Mouse (Mus musculus) hindbrain, embryonic 14.5 days (tissue): ENCODE data around the gene Styxl1. TPM values are rescaled to one million over a fixed set of nuclear protein-coding genes. Genes with fewer than 3 reads are reported as not detected.

Source experiments
- ATAC-seq: fragments of 200-750 bp; cut with Nextera tagmentation; 2 replicates; pipeline ENCODE4 v1.8.0; 2017; ENCODE audit warnings: moderate number of reproducible peaks, mild to moderate bottlenecking, moderate TSS enrichment, moderate library complexity; ENCODE audit not compliant: low FRiP score
- DNase-seq: peaks from one replicate; pipeline ENCODE4 v3.0.0-alpha.2; 2015; ENCODE audit warnings: low spot score
- H3K27ac ChIP-seq: fragments of 300-500 bp; sonication (generic); 2 replicates; pipeline ENCODE4 v1.5.1; 2014; ENCODE audit warnings: mild to moderate bottlenecking, moderate library complexity
- H3K27me3 ChIP-seq: fragments of 300-500 bp; sonication (generic); 2 replicates; pipeline ENCODE4 v1.6.1; 2014; ENCODE audit warnings: mild to moderate bottlenecking, low read length, mixed read lengths; ENCODE audit not compliant: control insufficient read depth, insufficient read depth
- H3K36me3 ChIP-seq: fragments of 300-500 bp; sonication (generic); replicated peaks from 2 replicates; pipeline ENCODE4 v1.6.1; 2014; ENCODE audit not compliant: control insufficient read depth, insufficient read depth
- H3K4me1 ChIP-seq: fragments of 300-500 bp; sonication (generic); replicated peaks from 2 replicates; pipeline ENCODE4 v1.6.1; 2014; ENCODE audit warnings: antibody characterized with exemption, low read length, mixed read lengths; ENCODE audit not compliant: control insufficient read depth, insufficient read depth
- H3K4me2 ChIP-seq: fragments of 300-500 bp; sonication (generic); replicated peaks from 2 replicates; pipeline ENCODE4 v1.6.1; 2014; ENCODE audit warnings: mild to moderate bottlenecking, moderate library complexity
- H3K4me3 ChIP-seq: fragments of 300-500 bp; sonication (generic); replicated peaks from 2 replicates; pipeline ENCODE4 v1.5.1; 2014; ENCODE audit warnings: mild to moderate bottlenecking, low read length
- H3K9ac ChIP-seq: fragments of 300-500 bp; sonication (generic); 2 replicates; pipeline ENCODE4 v1.6.1; 2014
- H3K9me3 ChIP-seq: fragments of 300-500 bp; sonication (generic); 2 replicates; pipeline ENCODE4 v1.6.1; 2016; ENCODE audit warnings: low read length; ENCODE audit not compliant: control insufficient read depth
- WGBS: fragments of 180-500 bp; shearing (Covaris S2); extraction: QIAGEN DNeasy Blood & Tissue Kit; methylation state at CpG from one replicate; pipeline ENCODE4 v1.1.7; 2014; 5-methylcytosine and 5-hydroxymethylcytosine counted together
- polyA plus RNA-seq: library from polyadenylated mRNA; unstranded; fragments of >200 nt; fragmentation: Nextera tagmentation; extraction: Ambion mirVana; gene quantifications from 2 replicates; pipeline ENCODE4 v1.2.1, GENCODE M21; 2014

The Styxl1 gene
- polyA plus RNA-seq, 1 experiment from 2014 or later: 0.25 TPM

DNA sequence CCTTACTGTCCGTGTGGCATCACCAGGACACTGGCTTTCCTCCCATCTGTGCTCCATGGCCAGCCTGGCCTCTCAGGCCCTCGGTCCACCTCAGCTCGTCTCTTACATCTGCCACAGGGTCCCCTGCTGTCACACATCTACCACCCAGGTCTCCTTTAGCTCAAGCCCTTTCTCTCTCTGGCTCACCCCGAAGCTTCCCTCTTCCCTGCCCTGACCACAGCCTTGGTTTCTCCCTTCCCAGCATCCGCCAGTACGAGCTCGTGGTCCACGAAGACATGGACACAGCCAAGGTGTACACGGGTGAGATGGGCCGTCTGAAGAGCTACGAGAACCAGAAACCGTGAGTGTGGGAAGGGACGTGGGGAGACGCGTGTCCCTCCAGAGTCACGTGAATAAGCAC, 46.9 kb downstream of the Styxl1 start:
- DNase-seq (no peak), ATAC-seq (no peak)
- Histone ChIP-seq H3K36me3 (peaks cover 84% of the 10 kb centered on the region), H3K9ac (no peak overlapping the region), H3K27me3 (no peaks in the 10 kb centered on the region), H3K27ac (no peak overlapping the region), H3K9me3 (no peaks in the 10 kb centered on the region), H3K4me2 (no peak overlapping the region), H3K4me3 (no peak overlapping the region), H3K4me1 (peaks cover 8% of the 10 kb centered on the region; the same call in 1 of the 2 replicates)
- 97% methylated on average over 15 of the region's 16 CpGs for WGBS

DNA sequence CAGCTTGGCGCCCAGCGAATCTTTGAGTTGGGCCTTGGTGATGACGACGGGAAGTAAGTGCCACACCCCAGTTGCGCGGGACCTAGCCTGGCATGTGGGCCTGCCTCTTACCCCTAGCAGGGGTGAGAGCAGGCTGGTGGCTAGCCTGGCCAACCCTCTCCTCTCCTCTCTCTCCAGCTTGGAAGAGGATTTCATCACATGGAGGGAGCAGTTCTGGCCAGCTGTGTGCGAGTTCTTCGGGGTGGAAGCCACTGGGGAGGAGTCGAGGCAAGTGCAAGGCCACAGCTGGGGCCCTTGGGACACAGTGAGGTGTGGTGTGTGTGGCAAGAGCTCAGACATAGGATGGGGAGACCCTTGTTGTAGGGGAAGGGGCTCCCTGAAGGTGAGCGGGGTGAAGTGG, 47.3 kb downstream of the Styxl1 start:
- no peaks in the 10 kb centered on the region for H3K27me3 ChIP-seq
- ATAC-seq (no peak), DNase-seq (no peak)
- peaks cover 12% of the 10 kb centered on the region for H3K4me1 ChIP-seq
- WGBS: 94% methylated on average over 10 of the region's 10 CpGs
- no peak overlapping the region for H3K27ac ChIP-seq
- H3K9ac ChIP-seq: no peak overlapping the region
- peaks cover 80% of the 10 kb centered on the region for H3K36me3 ChIP-seq
- no peaks in the 10 kb centered on the region for H3K9me3 ChIP-seq
- H3K4me3 ChIP-seq: no peak overlapping the region
- H3K4me2 ChIP-seq: no peak overlapping the region

DNA sequence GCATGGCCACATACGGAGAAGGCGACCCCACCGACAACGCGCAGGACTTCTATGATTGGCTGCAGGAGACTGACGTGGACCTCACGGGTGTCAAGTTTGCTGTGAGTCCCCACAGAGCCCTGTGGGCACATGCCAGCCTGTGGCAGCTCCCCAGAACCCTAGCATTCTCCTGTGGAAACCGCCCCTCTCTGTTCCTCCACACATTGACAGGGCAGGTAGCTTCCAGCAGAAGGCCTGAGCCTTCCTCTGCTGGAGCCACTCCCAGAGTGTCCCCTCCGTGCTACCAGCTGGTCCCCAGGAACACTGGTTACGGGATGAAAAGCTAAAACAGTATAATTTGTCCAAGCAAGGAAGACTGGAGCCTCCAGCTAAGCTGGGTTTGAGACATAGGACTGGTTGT, 47.9 kb downstream of the Styxl1 start:
- peaks cover 73% of the 10 kb centered on the region for H3K36me3 ChIP-seq
- H3K4me1 ChIP-seq: peaks cover 18% of the 10 kb centered on the region
- no peak overlapping the region for H3K4me2 ChIP-seq
- WGBS: 96% methylated on average over 10 of the region's 10 CpGs
- DNase-seq (no peak), ATAC-seq (no peak)
- H3K9me3 ChIP-seq: no peaks in the 10 kb centered on the region
- H3K4me3 ChIP-seq: no peak overlapping the region
- no peak overlapping the region for H3K9ac ChIP-seq
- no peaks in the 10 kb centered on the region for H3K27me3 ChIP-seq
- H3K27ac ChIP-seq: no peak overlapping the region

DNA sequence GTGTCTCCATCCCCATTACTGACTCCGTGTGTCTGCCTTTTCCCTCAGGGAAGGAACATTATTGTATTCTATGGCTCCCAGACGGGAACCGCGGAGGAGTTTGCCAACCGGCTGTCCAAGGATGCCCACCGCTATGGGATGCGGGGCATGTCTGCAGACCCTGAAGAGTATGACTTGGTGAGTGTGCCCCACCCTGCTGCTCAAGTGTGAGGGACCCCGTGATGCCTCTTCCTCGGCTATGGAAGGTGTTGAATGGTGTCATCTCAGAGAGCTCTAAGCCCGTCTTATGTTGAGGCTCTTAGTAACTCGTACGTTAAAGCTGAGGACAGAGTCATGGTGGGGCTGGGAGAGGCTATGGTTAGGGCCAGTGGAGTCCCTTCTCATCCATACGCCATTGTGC, 48.8 kb downstream of the Styxl1 start:
- no peak overlapping the region for H3K4me3 ChIP-seq
- peaks cover 28% of the 10 kb centered on the region for H3K4me1 ChIP-seq
- WGBS: 88% methylated on average over 13 of the region's 13 CpGs
- ATAC-seq: no peak
- H3K27ac ChIP-seq: no peak overlapping the region
- H3K9ac ChIP-seq: no peak overlapping the region
- DNase-seq: no peak
- no peaks in the 10 kb centered on the region for H3K9me3 ChIP-seq
- no peak overlapping the region for H3K4me2 ChIP-seq
- no peaks in the 10 kb centered on the region for H3K27me3 ChIP-seq
- H3K36me3 ChIP-seq: peaks cover 64% of the 10 kb centered on the region

DNA sequence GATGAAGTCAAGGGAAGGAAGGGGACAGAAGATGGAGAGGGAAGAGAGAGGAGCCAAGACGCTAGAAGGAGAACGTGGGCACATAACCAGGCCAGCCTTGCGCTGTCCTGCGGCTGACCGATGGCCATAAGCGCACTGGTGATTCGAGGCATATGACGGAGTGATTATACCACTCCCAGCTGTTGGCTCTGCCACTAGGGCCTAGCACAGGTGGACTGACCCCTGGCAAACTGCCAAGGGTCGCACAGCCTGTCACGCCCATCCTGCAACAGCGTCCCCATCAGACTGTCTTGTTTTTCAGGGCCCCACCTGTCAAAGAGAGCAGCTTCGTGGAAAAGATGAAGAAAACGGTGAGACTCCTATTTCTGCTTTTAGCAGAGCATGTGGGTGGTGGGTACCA, 49.8 kb downstream of the Styxl1 start:
- DNase-seq (no peak), ATAC-seq (no peak)
- no peak overlapping the region for H3K4me2 ChIP-seq
- H3K4me1 ChIP-seq: peaks cover 30% of the 10 kb centered on the region
- H3K9me3 ChIP-seq: no peaks in the 10 kb centered on the region
- H3K36me3 ChIP-seq: peaks cover 54% of the 10 kb centered on the region
- H3K4me3 ChIP-seq: no peak overlapping the region
- no peak overlapping the region for H3K9ac ChIP-seq
- 91% methylated on average over 13 of the region's 13 CpGs for WGBS
- H3K27me3 ChIP-seq: no peaks in the 10 kb centered on the region
- H3K27ac ChIP-seq: no peak overlapping the region

DNA sequence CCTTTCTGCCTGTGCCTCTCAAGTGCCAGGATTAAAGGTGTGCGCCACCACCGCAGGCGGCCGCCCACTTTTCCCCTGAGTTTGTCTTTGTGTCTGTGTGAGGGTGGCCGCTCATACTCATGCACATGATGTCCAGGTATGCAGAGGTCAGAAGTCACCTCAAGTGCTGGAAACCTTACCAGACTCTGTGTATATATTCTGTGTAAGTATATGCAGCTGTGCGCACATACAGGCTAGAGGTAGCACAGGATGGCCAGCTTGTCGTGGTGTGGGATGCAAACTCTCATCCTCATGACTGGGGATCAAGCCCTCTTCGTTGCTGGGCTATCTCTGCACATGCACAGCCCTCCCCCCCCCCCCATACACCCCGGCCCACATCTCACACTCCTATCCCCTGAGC, 50.3 kb downstream of the Styxl1 start:
- no peak overlapping the region for H3K4me3 ChIP-seq
- no peak overlapping the region for H3K27ac ChIP-seq
- H3K27me3 ChIP-seq: no peaks in the 10 kb centered on the region
- 93% methylated on average over 9 of the region's 9 CpGs for WGBS
- no peak overlapping the region for H3K9ac ChIP-seq
- peaks cover 49% of the 10 kb centered on the region for H3K36me3 ChIP-seq
- no peak for ATAC-seq
- H3K4me2 ChIP-seq: no peak overlapping the region
- no peak for DNase-seq
- no peaks in the 10 kb centered on the region for H3K9me3 ChIP-seq
- H3K4me1 ChIP-seq: peaks cover 30% of the 10 kb centered on the region

DNA sequence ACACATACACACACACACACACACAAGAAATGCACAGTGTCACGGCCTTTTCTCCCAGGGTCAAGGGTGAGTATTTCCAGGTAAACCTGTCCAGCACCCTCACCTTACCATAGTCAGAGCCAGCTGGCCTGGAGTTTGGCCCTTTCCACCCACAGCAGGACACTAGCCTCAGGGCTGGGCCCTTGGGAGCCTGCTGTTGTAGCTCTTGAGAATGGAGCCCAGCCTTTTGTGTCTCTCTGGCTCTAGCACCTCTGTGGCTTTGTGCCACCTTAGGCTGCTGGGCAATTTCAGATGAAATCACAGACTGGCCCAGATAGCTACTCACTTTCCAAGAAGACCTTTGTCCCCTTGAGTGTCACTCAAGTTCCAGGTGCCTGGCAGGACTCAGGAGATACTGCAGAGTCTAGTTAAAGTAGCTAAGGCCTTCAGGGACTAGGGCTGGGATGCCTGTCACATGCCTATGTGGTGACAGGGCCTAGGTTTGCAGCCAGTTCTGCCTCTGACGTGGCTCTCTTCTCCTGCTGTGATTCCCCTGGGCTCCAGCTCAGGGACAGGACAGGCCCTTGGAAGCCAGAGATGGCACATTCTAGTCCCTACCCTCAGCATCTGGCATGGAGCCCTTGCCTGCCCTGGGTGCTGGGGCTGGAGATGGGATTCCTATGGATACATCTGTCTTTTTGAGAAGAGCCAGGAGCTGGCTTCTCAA, 51.4 kb downstream of the Styxl1 start:
- peak overlapping the region; percentile 47 for H3K9ac ChIP-seq
- no peaks in the 10 kb centered on the region for H3K27me3 ChIP-seq
- H3K36me3 ChIP-seq: peaks cover 38% of the 10 kb centered on the region
- H3K4me1 ChIP-seq: peaks cover 30% of the 10 kb centered on the region
- 60% methylated on average over 2 of the region's 2 CpGs for WGBS
- no peak overlapping the region for H3K27ac ChIP-seq
- peak overlapping the region; percentile 46 for H3K4me2 ChIP-seq
- no peak for ATAC-seq
- no peak for DNase-seq
- no peak overlapping the region for H3K4me3 ChIP-seq
- H3K9me3 ChIP-seq: no peaks in the 10 kb centered on the region

DNA sequence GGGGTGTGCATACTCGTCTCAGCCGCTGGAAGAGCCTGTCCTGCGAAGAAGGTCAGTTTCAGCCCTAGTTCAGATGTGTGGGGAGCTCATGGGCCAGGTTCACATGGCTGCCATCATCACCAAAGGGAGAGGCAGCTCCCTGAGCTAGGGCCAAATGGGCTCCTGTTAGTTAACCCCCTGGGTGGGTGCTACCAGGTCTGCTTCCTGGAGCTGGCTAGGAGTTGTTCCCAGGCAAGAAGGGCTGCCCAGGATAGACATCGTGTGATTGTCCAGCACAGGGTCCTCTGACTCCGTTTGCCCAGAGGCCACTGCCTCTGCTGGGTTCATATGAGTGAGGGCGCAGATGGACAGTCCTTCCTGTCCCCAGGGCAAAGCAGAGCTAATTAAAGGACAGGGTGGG, 52.2 kb downstream of the Styxl1 start:
- H3K4me3 ChIP-seq: peak overlapping the region; percentile 18; the same call in 1 of the 2 replicates
- no peaks in the 10 kb centered on the region for H3K9me3 ChIP-seq
- H3K27ac ChIP-seq: peak overlapping the region; percentile 89
- DNase-seq (no peak), ATAC-seq (no peak)
- peak overlapping the region; percentile 47 for H3K9ac ChIP-seq
- peaks cover 30% of the 10 kb centered on the region for H3K4me1 ChIP-seq
- H3K4me2 ChIP-seq: peak overlapping the region; percentile 46
- H3K36me3 ChIP-seq: peaks cover 32% of the 10 kb centered on the region
- WGBS: 15% methylated on average over 6 of the region's 6 CpGs
- no peaks in the 10 kb centered on the region for H3K27me3 ChIP-seq

DNA sequence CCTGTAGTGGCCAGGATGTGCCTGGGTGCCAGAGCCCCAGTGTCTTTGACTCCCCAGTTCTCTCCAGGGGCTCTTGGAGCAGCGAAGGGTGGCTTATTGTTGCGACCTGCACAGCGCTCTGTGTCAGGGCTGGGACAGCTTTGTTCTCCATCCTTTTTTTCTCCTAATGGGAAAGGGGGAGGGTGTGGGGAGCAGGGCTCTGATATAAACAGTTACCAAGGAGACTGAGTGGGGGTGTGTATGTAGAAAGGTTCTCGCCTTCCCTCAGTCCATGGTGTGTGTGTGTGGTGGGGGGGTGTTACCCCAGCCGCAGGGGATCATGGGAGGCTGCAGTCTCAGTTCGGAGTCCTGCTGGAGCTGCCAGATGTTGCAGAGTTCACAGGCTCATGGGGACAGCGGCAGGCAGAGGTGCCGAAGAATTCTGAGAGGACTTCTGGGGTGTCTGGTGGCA, 52.8 kb downstream of the Styxl1 start:
- peak overlapping the region; percentile 47 for H3K9ac ChIP-seq
- ATAC-seq (peak; percentile 88), DNase-seq (peak; percentile 69)
- H3K27me3 ChIP-seq: no peaks in the 10 kb centered on the region
- 3% methylated on average over 8 of the region's 8 CpGs for WGBS
- H3K4me1 ChIP-seq: peaks cover 30% of the 10 kb centered on the region
- H3K9me3 ChIP-seq: no peaks in the 10 kb centered on the region
- peak overlapping the region; percentile 89 for H3K27ac ChIP-seq
- H3K4me2 ChIP-seq: peak overlapping the region; percentile 46
- H3K4me3 ChIP-seq: peak overlapping the region; percentile 18; the same call in 1 of the 2 replicates
- peaks cover 31% of the 10 kb centered on the region for H3K36me3 ChIP-seq
